Mouse (Mus musculus) liver, postnatal 0 days (tissue): ENCODE results near the gene Lrrc49.

Experiments used
- CTCF ChIP-seq: sonication (generic); IDR thresholded peaks from 2 replicates; pipeline ENCODE4 v1.5.1; 2016; ENCODE audit warnings: antibody characterized with exemption, low read depth
- EP300 ChIP-seq: IDR thresholded peaks from 2 replicates; pipeline ENCODE4 v1.6.1; 2016; ENCODE audit warnings: antibody characterized with exemption, low read depth, mild to moderate bottlenecking

DNA sequence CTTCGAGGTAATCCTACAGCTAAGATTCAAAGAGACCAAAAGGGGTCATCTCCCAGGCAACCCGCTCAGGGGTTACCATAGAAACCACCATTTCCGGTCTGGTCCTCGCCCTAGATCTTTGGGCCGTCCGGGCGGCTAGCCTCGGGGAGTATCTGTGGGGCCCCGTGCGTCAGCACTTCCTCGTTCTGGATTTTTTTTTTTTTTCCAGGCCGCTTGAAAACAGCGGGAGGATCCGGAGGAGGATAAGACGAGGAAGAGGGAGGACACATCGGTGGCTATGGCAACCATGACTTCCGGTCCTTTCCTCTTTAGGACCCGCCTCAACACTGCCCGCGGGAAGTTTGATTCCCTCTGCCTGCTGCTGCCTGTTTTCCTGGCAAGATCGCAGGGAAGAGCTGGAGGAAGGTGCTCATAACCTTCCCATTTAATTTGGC, at the start of gene Lrrc49:
- TF ChIP-seq CTCF: no peak
- TF ChIP-seq EP300: no peak
